Mouse (Mus musculus): Measurements from ENCODE around the gene Zbtb26.

- TF ChIP-seq CTCF (IDR thresholded peaks at IDR 0.05; ENCODE audit: low read depth) (no peak), EP300 (IDR thresholded peaks at IDR 0.05; ENCODE audit: low read depth) (0 out of 2 replicates have a peak, but pooled peaks have one; percentile 13)
These were observed 23.3 kb upstream of the Zbtb26 start for GRCm38 (mm10) chr2:37466266-37466665.
